Mouse (Mus musculus): Measurements from ENCODE around the gene Rps27.
A peak's percentile ranks its signal among the peaks of the same experiment; 100 is the strongest.
"Not testable (repeated sequence)": the region's sequence is repeated elsewhere in the genome, so short reads cannot be mapped to it uniquely, and the experiment has no call there.

The Rps27 gene

GRCm38 (mm10) chr3:90213377-90213866, at the start of gene Rps27, which contains the start of gene Rab13:
TSS of gene Rps27 (minus strand) at chr3:90213651.
TSS of gene Rab13 (plus strand) at chr3:90213695.
- DNase-seq: peak; percentile 96

- no peak for DNase-seq
Observed at GRCm38 (mm10) chr3:90258521-90258920, 45.1 kb upstream of the Rps27 start.

- DNase-seq: no peak
Observed at GRCm38 (mm10) chr3:90256731-90257530, 43.5 kb upstream of the Rps27 start.

- DNase-seq: no peak
Observed at GRCm38 (mm10) chr3:90255784-90256353, 42.4 kb upstream of the Rps27 start.

- DNase-seq: no peak
Observed at GRCm38 (mm10) chr3:90255194-90255565, 41.7 kb upstream of the Rps27 start.

GRCm38 (mm10) chr3:90254419-90255193, 41.2 kb upstream of the Rps27 start:
- DNase-seq: no peak

- DNase-seq: peak; percentile 99
Observed at GRCm38 (mm10) chr3:90253653-90254418, 40.4 kb upstream of the Rps27 start, which contains the start of gene Crtc2. TSS of gene Crtc2 (plus strand) at chr3:90254163.

GRCm38 (mm10) chr3:90253174-90253573, 39.7 kb upstream of the Rps27 start:
- DNase-seq: not testable (repeated sequence)

GRCm38 (mm10) chr3:90252659-90253058, 39.2 kb upstream of the Rps27 start:
- not testable (repeated sequence) for DNase-seq

- not testable (repeated sequence) for DNase-seq
Observed at GRCm38 (mm10) chr3:90251731-90252226, 38.3 kb upstream of the Rps27 start.

- no peak for DNase-seq
Observed at GRCm38 (mm10) chr3:90250791-90251190, 37.3 kb upstream of the Rps27 start.

- DNase-seq: no peak
Observed at GRCm38 (mm10) chr3:90248746-90249100, 35.3 kb upstream of the Rps27 start.

- peak; percentile 96 for DNase-seq
Observed at GRCm38 (mm10) chr3:90247960-90248745, 34.7 kb upstream of the Rps27 start, which contains the start of gene Slc39a1. TSS of gene Slc39a1 (plus strand) at chr3:90248172.

- DNase-seq: no peak
Observed at GRCm38 (mm10) chr3:90247630-90247959, 34.1 kb upstream of the Rps27 start.

GRCm38 (mm10) chr3:90245406-90245805, 32.0 kb upstream of the Rps27 start:
- no peak for DNase-seq

- no peak for DNase-seq
Observed at GRCm38 (mm10) chr3:90242984-90243775, 29.7 kb upstream of the Rps27 start, which contains the start of gene Creb3l4. TSS of gene Creb3l4 (minus strand) at chr3:90243512.

- DNase-seq: no peak
Observed at GRCm38 (mm10) chr3:90241669-90242358, 28.4 kb upstream of the Rps27 start.

- DNase-seq: no peak
Observed at GRCm38 (mm10) chr3:90241251-90241650, 27.8 kb upstream of the Rps27 start.

GRCm38 (mm10) chr3:90231507-90232333, 18.3 kb upstream of the Rps27 start, which contains the start of gene Jtb:
TSS of gene Jtb (plus strand) at chr3:90231597.
- DNase-seq: peak; percentile 97

Data from layer of hippocampus, adult 9-11 months (tissue).